Mouse (Mus musculus): ENCODE results near the gene Hnrnpu.

DNA sequence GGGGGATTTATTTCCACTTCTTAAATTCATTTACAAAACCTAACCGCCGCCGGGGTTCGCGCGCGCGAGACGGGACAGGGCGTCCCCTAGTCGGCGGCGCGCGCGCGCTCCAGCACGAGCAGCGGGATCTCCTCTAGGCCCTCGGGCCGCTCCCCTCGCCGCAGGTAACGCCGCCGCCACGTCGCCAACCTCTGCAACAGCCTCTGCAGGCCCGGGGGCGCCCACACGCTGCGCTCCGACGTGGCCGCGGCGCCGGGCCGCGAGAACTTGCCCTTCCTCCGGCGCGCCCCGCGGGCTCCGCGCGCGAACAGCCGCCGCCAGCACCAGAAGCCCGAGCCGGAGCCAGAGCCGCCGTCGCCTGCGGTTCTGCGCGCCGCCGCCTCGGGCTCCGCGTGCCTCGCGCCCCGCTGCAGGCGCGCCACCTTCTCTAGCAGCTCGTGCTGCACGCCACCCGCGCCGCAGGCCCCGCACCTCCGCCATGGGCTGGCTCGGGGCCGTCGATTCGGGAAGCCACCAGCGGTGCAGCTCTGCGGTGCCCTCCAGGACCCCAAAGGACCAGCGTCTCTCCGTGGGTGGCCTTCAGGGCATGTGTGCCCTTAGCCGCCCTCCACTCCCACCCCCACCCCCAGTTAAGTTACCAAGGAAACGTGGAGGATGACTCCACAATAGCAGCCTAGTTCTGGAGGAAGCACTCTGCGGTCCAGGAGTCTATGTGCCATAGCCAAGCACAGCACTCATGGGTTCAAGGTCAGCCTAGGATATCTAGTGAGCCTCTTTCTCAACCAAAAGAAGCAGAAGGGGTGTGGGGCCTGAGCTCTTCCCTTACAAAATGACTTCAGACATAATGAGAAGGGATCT lies 61.3 kb downstream of the Hnrnpu start:
- TF ChIP-seq GATA1 (IDR thresholded peaks at IDR 0.05; ENCODE audit: low read length) (no peak), TAL1 (IDR thresholded peaks at IDR 0.05; ENCODE audit: low read length) (no peak)
